Mouse (Mus musculus) brain, embryonic 14.5 days (tissue): ENCODE data around the gene Sgms1.

Experiments
- CTCF ChIP-seq: fragments of 200-500 bp; IDR thresholded peaks from 2 replicates; pipeline ENCODE4 v1.5.1; 2012; ENCODE audit warnings: inconsistent platforms, mild to moderate bottlenecking, moderate library complexity, borderline replicate concordance; ENCODE audit not compliant: insufficient read depth, insufficient read length; ENCODE audit errors: extremely low read depth
- POLR2A ChIP-seq: fragments of 200-500 bp; IDR thresholded peaks from 2 replicates; pipeline ENCODE4 v1.6.1; 2012; ENCODE audit warnings: mild to moderate bottlenecking, inconsistent platforms, borderline replicate concordance; ENCODE audit not compliant: poor library complexity, insufficient read depth, insufficient read length, severe bottlenecking; ENCODE audit errors: extremely low read depth

- TF ChIP-seq POLR2A = no peak
- no peak for TF ChIP-seq CTCF
These were observed 76.2 kb downstream of the Sgms1 start for GRCm38 (mm10) chr19:32313304-32313703.
